Mouse (Mus musculus): Measurements from ENCODE around the gene Ywhag.

The Ywhag gene

GRCm38 (mm10) chr5:135910813-135911212, 23.6 kb downstream of the Ywhag start:
- no peak for DNase-seq

GRCm38 (mm10) chr5:135909646-135910045, 24.8 kb downstream of the Ywhag start:
- DNase-seq, result no peak

- DNase-seq, result peak; percentile 54
Observed at GRCm38 (mm10) chr5:135908989-135909388, 25.4 kb downstream of the Ywhag start.

GRCm38 (mm10) chr5:135908185-135908584, 26.2 kb downstream of the Ywhag start:
- no peak for DNase-seq

- DNase-seq, result peak; percentile 72
Observed at GRCm38 (mm10) chr5:135907256-135907655, 27.2 kb downstream of the Ywhag start.

GRCm38 (mm10) chr5:135906846-135907245, 27.6 kb downstream of the Ywhag start:
- DNase-seq, result peak; percentile 57

GRCm38 (mm10) chr5:135905320-135906225, 28.8 kb downstream of the Ywhag start:
- DNase-seq, result peak; percentile 44

- no peak for DNase-seq
Observed at GRCm38 (mm10) chr5:135904259-135904658, 30.2 kb downstream of the Ywhag start.

GRCm38 (mm10) chr5:135903551-135904151, 30.8 kb downstream of the Ywhag start:
- peak; percentile 94 for DNase-seq

GRCm38 (mm10) chr5:135903058-135903457, 31.4 kb downstream of the Ywhag start:
- DNase-seq, result no peak

GRCm38 (mm10) chr5:135901354-135902095, 32.9 kb downstream of the Ywhag start:
- peak; percentile 39 for DNase-seq

- DNase-seq, result no peak
Observed at GRCm38 (mm10) chr5:135900701-135901100, 33.7 kb downstream of the Ywhag start.

- no peak for DNase-seq
Observed at GRCm38 (mm10) chr5:135899833-135900232, 34.6 kb downstream of the Ywhag start.

- no peak for DNase-seq
Observed at GRCm38 (mm10) chr5:135898995-135899394, 35.4 kb downstream of the Ywhag start.

- peak; percentile 75 for DNase-seq
Observed at GRCm38 (mm10) chr5:135898028-135898427, 36.4 kb downstream of the Ywhag start.

GRCm38 (mm10) chr5:135894958-135895357, 39.5 kb downstream of the Ywhag start:
- DNase-seq, result no peak

GRCm38 (mm10) chr5:135892589-135893351, 41.6 kb downstream of the Ywhag start:
- DNase-seq, result no peak

- DNase-seq, result no peak
Observed at GRCm38 (mm10) chr5:135890920-135891319, 43.5 kb downstream of the Ywhag start.

- no peak for DNase-seq
Observed at GRCm38 (mm10) chr5:135890323-135890722, 44.1 kb downstream of the Ywhag start.

- DNase-seq, result peak; percentile 34
Observed at GRCm38 (mm10) chr5:135888405-135889215, 45.8 kb downstream of the Ywhag start.

GRCm38 (mm10) chr5:135887675-135888102, 46.7 kb downstream of the Ywhag start, which contains the start of gene Hspb1:
Gene Hspb1, plus strand, starts transcription at chr5:135887919.
- DNase-seq, result peak; percentile 97

GRCm38 (mm10) chr5:135884641-135885040, 49.8 kb downstream of the Ywhag start:
- DNase-seq, result no peak
